Mouse (Mus musculus) brain, embryonic 14.5 days (tissue): ENCODE results near the gene E130208F15Rik.

Source experiments
- CTCF ChIP-seq: fragments of 200-500 bp; IDR thresholded peaks from 2 replicates; pipeline ENCODE4 v1.5.1; 2012; ENCODE audit warnings: inconsistent platforms, mild to moderate bottlenecking, moderate library complexity, borderline replicate concordance; ENCODE audit not compliant: insufficient read depth, insufficient read length; ENCODE audit errors: extremely low read depth
- POLR2A ChIP-seq: fragments of 200-500 bp; IDR thresholded peaks from 2 replicates; pipeline ENCODE4 v1.6.1; 2012; ENCODE audit warnings: mild to moderate bottlenecking, inconsistent platforms, borderline replicate concordance; ENCODE audit not compliant: poor library complexity, insufficient read depth, insufficient read length, severe bottlenecking; ENCODE audit errors: extremely low read depth

GRCm38 (mm10) chr7:30325364-30325763, 3.8 kb downstream of the E130208F15Rik start:
- TF ChIP-seq POLR2A (no peak), CTCF (peak; percentile 58; the same call in 1 of the 2 replicates)
